9 mouse cellular contexts compared by ENCODE assay signal in genomic region chr2:58565267-58565666, GRCm38 (mm10). TPM values are rescaled to one million over a fixed set of nuclear protein-coding genes. Genes with fewer than 3 reads are reported as not detected.
DNase-seq lines count a peak whose midpoint lies in the region; ATAC-seq lines count a peak whose summit lies in the region.
"Had no signal": no experiment of that assay in that cellular context is flagged by ENCODE, and none has a peak within 500 bp of the region (broad histone marks: within the 10 kb centered on the region; RNA-seq: fewer than 3 reads in every experiment).

No protein-coding gene starts in this region.

- no peaks in the 10 kb centered on the region for H3K9me3 ChIP-seq in hindbrain, embryonic 15.5 days
- H3K9me3 ChIP-seq in liver, embryonic 12.5 days (replicated peaks), result no peaks in the 10 kb centered on the region

- no peak for ATAC-seq in hindbrain, embryonic 15.5 days (ENCODE audit: low FRiP score, low read depth)
- ATAC-seq in liver, embryonic 12.5 days, result no peak

- DNase-seq in NIH3T3 (ENCODE audit: low read depth), result peak; percentile 47
- peak; percentile 74 for DNase-seq in cerebellum, adult 11-12 months
- DNase-seq in frontal cortex, postnatal 25 days (ENCODE audit: low spot score in 2 of 2), result peak; percentile 24 to 35
- peak; percentile 61 to 68 for DNase-seq in right cerebral cortex, adult 2 months (ENCODE audit: low spot score in 2 of 2)
- no peak for DNase-seq in ovary, postnatal 36 days (ENCODE audit: low spot score)
- no peak for DNase-seq in layer of hippocampus, postnatal 36 days

- peak overlapping the region; percentile 33 for H3K9ac ChIP-seq in hindbrain, embryonic 15.5 days
- H3K9ac ChIP-seq in liver, embryonic 12.5 days, result no peak overlapping the region

- no peak overlapping the region for H3K27ac ChIP-seq in hindbrain, embryonic 15.5 days (replicated peaks)
- H3K27ac ChIP-seq in liver, embryonic 12.5 days, result no peak overlapping the region

- peaks cover 56% of the 10 kb centered on the region for H3K4me1 ChIP-seq in hindbrain, embryonic 15.5 days (replicated peaks)
- H3K4me1 ChIP-seq in liver, embryonic 12.5 days, result peaks cover 8% of the 10 kb centered on the region; the same call in 1 of the 2 replicates

- no peaks in the 10 kb centered on the region for H3K27me3 ChIP-seq in hindbrain, embryonic 15.5 days
- H3K27me3 ChIP-seq in liver, embryonic 12.5 days (replicated peaks), result peaks cover 44% of the 10 kb centered on the region

- H3K36me3 ChIP-seq in hindbrain, embryonic 15.5 days, result no peaks in the 10 kb centered on the region
- no peaks in the 10 kb centered on the region for H3K36me3 ChIP-seq in liver, embryonic 12.5 days

- H3K4me2 ChIP-seq in hindbrain, embryonic 15.5 days, result peak overlapping the region; percentile 69
- peak overlapping the region; percentile 75 for H3K4me2 ChIP-seq in liver, embryonic 12.5 days

- WGBS in hindbrain, embryonic 15.5 days, result 44% methylated on average over 6 of the region's 6 CpGs
- WGBS in liver, embryonic 12.5 days (ENCODE audit: insufficient replicate concordance), result 57% methylated on average over 6 of the region's 6 CpGs

- H3K4me3 ChIP-seq in hindbrain, embryonic 15.5 days, result peak overlapping the region; percentile 75
- H3K4me3 ChIP-seq in liver, embryonic 12.5 days, result peak overlapping the region; percentile 69
- H3K4me3 ChIP-seq: megakaryocyte, embryonic 14.5 days had no signal

RNA-seq across cellular contexts. Expression of gene Acvr1, which starts 1.7 kb away (rescaled TPM):
- polyA plus RNA-seq in hindbrain, embryonic 15.5 days (2015; fragmentation: Nextera tagmentation; extraction: Ambion mirVana), result 4.5 and 5.0 TPM in 2 replicates
- polyA plus RNA-seq in liver, embryonic 12.5 days (2016; fragmentation: Nextera tagmentation; extraction: Ambion mirVana), result 3.4 and 3.8 TPM in 2 replicates
- total RNA-seq in layer of hippocampus, postnatal 36 days (2021), result 10 to 100 TPM; 46.4 to 50.5 TPM

RNA-seq across cellular contexts. Expression of gene Upp2, which starts 1.8 kb away (rescaled TPM):
- 12.0 and 16.2 TPM in 2 replicates for polyA plus RNA-seq in hindbrain, embryonic 15.5 days (2015; fragmentation: Nextera tagmentation; extraction: Ambion mirVana)
- 1.8 and 2.6 TPM in 2 replicates for polyA plus RNA-seq in liver, embryonic 12.5 days (2016; fragmentation: Nextera tagmentation; extraction: Ambion mirVana)
- total RNA-seq in layer of hippocampus, postnatal 36 days (2021), result 10 to 100 TPM; 32.0 to 35.9 TPM

Comparison
In these comparisons a context has a peak if more than half of its experiments do, and no peak if none do; other contexts are left out.
1. DNase-seq: peak in NIH3T3 (single experiment), cerebellum, adult 11-12 months (single experiment), frontal cortex, postnatal 25 days (2 of 2) and right cerebral cortex, adult 2 months (2 of 2); none in ovary, postnatal 36 days (single experiment) and layer of hippocampus, postnatal 36 days (0 of 2).